Mouse (Mus musculus) megakaryocyte, embryonic 14.5 days (primary cell): ENCODE measurements around the gene Plekha5.

Experiments used
- FLI1 ChIP-seq: IDR thresholded peaks from 2 replicates; pipeline ENCODE4 v1.6.1; 2012; ENCODE audit warnings: low read length, inconsistent platforms, mixed read lengths
- GATA1 ChIP-seq: IDR thresholded peaks from 3 replicates; pipeline ENCODE4 v1.6.1; 2012; ENCODE audit warnings: mixed read lengths, low read length, inconsistent platforms, borderline replicate concordance

DNA sequence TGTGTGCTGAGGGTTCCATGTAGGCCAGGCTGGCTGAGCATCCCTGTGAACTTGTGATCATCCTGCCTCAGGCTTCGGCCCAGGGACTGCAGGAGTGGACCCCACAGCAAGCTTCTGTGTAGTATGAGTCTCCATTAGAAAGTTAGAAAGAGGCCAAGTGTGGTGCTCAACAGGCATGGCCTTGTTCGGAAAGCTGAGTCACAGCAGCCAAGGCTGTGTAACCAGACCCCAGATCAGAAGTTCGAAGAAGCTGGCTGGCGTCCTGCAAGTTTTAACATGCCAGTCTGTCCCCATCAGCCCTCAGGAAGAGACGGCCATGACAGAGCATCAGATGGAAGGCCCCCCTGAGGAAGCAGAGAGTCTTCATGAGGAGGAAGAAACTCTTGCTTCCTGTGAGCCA lies 167.5 kb downstream of the Plekha5 start:
- TF ChIP-seq GATA1 (no peak), FLI1 (no peak)
